Comparison of ENCODE assay signal across 25 mouse cellular contexts in the genomic region with DNA sequence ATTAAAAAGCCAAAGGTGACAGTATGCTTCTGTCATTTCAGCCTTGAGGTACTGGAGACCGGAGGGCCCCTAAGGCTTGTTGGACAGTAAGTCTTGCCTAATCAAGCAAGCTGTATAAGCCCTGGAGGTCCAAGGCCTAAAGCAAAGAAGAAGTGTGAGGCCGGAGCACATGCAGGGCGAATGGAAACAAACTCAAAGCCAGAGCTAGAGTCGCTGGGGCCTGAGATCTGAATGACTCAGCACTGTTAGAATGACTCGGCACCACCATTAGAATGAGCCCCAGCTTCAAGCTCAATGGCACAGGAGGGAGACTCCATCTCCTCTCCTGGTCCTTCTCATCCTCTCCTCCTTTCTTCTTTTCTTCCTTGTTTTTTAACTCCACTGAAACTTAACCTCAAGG. TPM values are rescaled to one million over a fixed set of nuclear protein-coding genes. Genes with fewer than 3 reads are reported as not detected.
DNase-seq lines count a peak whose midpoint lies in the region; ATAC-seq and TF ChIP-seq lines count a peak whose summit lies in the region.
"Had no signal": no experiment of that assay in that cellular context is flagged by ENCODE, and none has a peak within 500 bp of the region (broad histone marks: within the 10 kb centered on the region; RNA-seq: fewer than 3 reads in every experiment).

No protein-coding gene starts in this region.

- no peaks in the 10 kb centered on the region for H3K9me3 ChIP-seq in ES-E14 (ENCODE audit: control insufficient read depth, insufficient read depth, low read depth, low read length)
- H3K9me3 ChIP-seq in erythroblast, embryonic 14.5 days (ENCODE audit: control insufficient read depth, low read length): no peaks in the 10 kb centered on the region
- no peaks in the 10 kb centered on the region for H3K9me3 ChIP-seq in liver, embryonic 15.5 days (replicated peaks)
- H3K9me3 ChIP-seq in neural tube, embryonic 15.5 days (replicated peaks): no peaks in the 10 kb centered on the region
- H3K9me3 ChIP-seq: hindbrain, embryonic 10.5 days; limb, embryonic 15.5 days; megakaryocyte, embryonic 14.5 days had no signal

- H3K9ac ChIP-seq in ES-E14 (ENCODE audit: insufficient read depth, low read depth, low read length, poor library complexity, severe bottlenecking): no peak overlapping the region
- H3K9ac ChIP-seq in liver, embryonic 15.5 days: 0 out of 2 replicates have a peak overlapping the region, but pooled peaks have one; percentile 2
- H3K9ac ChIP-seq in neural tube, embryonic 15.5 days (replicated peaks): no peak overlapping the region
- H3K9ac ChIP-seq: limb, embryonic 15.5 days had no signal

- peak; percentile 82 for ATAC-seq in liver, embryonic 15.5 days (ENCODE audit: insufficient read depth)
- no peak for ATAC-seq in neural tube, embryonic 15.5 days (ENCODE audit: low FRiP score)
- ATAC-seq: midbrain, embryonic 16.5 days had no signal

- DNase-seq in A20 (ENCODE audit: low read depth, low spot score) (peak; percentile 31), ES-E14 (ENCODE audit: low read depth, low spot score) (no peak)
- no peak for DNase-seq in spleen, postnatal 36 days (ENCODE audit: low spot score in 2 of 2)
- no peak for DNase-seq in adrenal gland, postnatal 4 days (ENCODE audit: low spot score in 2 of 2)
- DNase-seq: adrenal gland, postnatal 36 days; cerebellum, postnatal 14 days; kidney, adult 18-20 months; kidney, postnatal 36 days; lung, postnatal 10 days; right cerebral cortex, adult 18-20 months; thymus, adult 18-20 months had no signal

- in situ Hi-C loops in ES-E14 (cut with MboI; ENCODE audit: low sequenced_read_pairs in 2 of 2, unreplicated experiment in 2 of 2): no loop called here

- no peak overlapping the region for H3K4me3 ChIP-seq in ES-E14 (ENCODE audit: insufficient read depth in 1 of 2, low read depth in 1 of 2, low read length in 2 of 2, poor library complexity in 1 of 2, severe bottlenecking in 1 of 2)
- H3K4me3 ChIP-seq in erythroblast, embryonic 14.5 days (replicated peaks): peak overlapping the region; percentile 13
- H3K4me3 ChIP-seq in liver, embryonic 15.5 days (replicated peaks): no peak overlapping the region
- H3K4me3 ChIP-seq in neural tube, embryonic 15.5 days (replicated peaks): no peak overlapping the region
- H3K4me3 ChIP-seq: hindbrain, embryonic 10.5 days; limb, embryonic 15.5 days had no signal

- H3K4me1 ChIP-seq in ES-E14 (ENCODE audit: control insufficient read depth in 2 of 2, insufficient read depth in 2 of 2, low read length in 2 of 2, poor library complexity in 1 of 2): peaks cover 4 to 17% of the 10 kb centered on the region in 2 experiments; a peak in 3 of 4 replicates
- H3K4me1 ChIP-seq in erythroblast, embryonic 14.5 days (ENCODE audit: control insufficient read depth): peaks cover 58% of the 10 kb centered on the region
- peaks cover 37% of the 10 kb centered on the region for H3K4me1 ChIP-seq in liver, embryonic 15.5 days (replicated peaks)
- H3K4me1 ChIP-seq in neural tube, embryonic 15.5 days: peaks cover 22% of the 10 kb centered on the region

- H3K27me3 ChIP-seq in erythroblast, embryonic 14.5 days (ENCODE audit: control insufficient read depth): peaks cover 64% of the 10 kb centered on the region
- peaks cover 71% of the 10 kb centered on the region for H3K27me3 ChIP-seq in liver, embryonic 15.5 days
- H3K27me3 ChIP-seq in neural tube, embryonic 15.5 days (replicated peaks): no peaks in the 10 kb centered on the region; the same call in 1 of the 2 replicates

- H3K36me3 ChIP-seq in ES-E14 (ENCODE audit: control insufficient read depth, insufficient read depth, low read length, poor library complexity, severe bottlenecking): no peaks in the 10 kb centered on the region
- H3K36me3 ChIP-seq in erythroblast, embryonic 14.5 days (ENCODE audit: control insufficient read depth): no peaks in the 10 kb centered on the region
- no peaks in the 10 kb centered on the region for H3K36me3 ChIP-seq in liver, embryonic 15.5 days (replicated peaks)
- no peaks in the 10 kb centered on the region for H3K36me3 ChIP-seq in neural tube, embryonic 15.5 days
- H3K36me3 ChIP-seq: hindbrain, embryonic 10.5 days; limb, embryonic 15.5 days had no signal

- H3K27ac ChIP-seq in ES-E14 (ENCODE audit: insufficient read depth, low read depth, low read length, poor library complexity, severe bottlenecking): no peak overlapping the region
- H3K27ac ChIP-seq in liver, embryonic 15.5 days (replicated peaks): peak overlapping the region; percentile 82
- H3K27ac ChIP-seq in neural tube, embryonic 15.5 days (replicated peaks): no peak overlapping the region
- H3K27ac ChIP-seq: hindbrain, embryonic 10.5 days; limb, embryonic 15.5 days had no signal

- H3K4me2 ChIP-seq in liver, embryonic 15.5 days: peak overlapping the region; percentile 50
- no peak overlapping the region for H3K4me2 ChIP-seq in neural tube, embryonic 15.5 days
- H3K4me2 ChIP-seq: limb, embryonic 15.5 days had no signal

- 47% methylated on average over 5 of the region's 5 CpGs for WGBS in liver, embryonic 15.5 days (ENCODE audit: insufficient replicate concordance)
- 86% methylated on average over 5 of the region's 5 CpGs for WGBS in neural tube, embryonic 15.5 days

TF ChIP-seq in ES-E14, 5 proteins besides CTCF, POLR2A, EP300 and RAD21:
- TF ChIP-seq HCFC1 (IDR thresholded peaks at IDR 0.05; ENCODE audit: borderline replicate concordance, insufficient read depth, low read length): no peak
- no peak for TF ChIP-seq ZNF384 (IDR thresholded peaks at IDR 0.05; ENCODE audit: low read depth, low read length)
- TF ChIP-seq ZC3H11A (IDR thresholded peaks at IDR 0.05; ENCODE audit: borderline replicate concordance, low read depth, low read length): no peak
- no peak for TF ChIP-seq CHD2 (IDR thresholded peaks at IDR 0.05; ENCODE audit: low read depth, low read length)
- peak; percentile 87 for TF ChIP-seq MAFK (IDR thresholded peaks at IDR 0.05; ENCODE audit: insufficient read depth, low read depth, low read length)
TF ChIP-seq in ES-E14: peak in this region for 1.

RNA-seq across cellular contexts. Expression of a gene that starts 1.5 kb away (rescaled TPM):
- 2.1 and 6.6 TPM in 2 replicates for total RNA-seq in ES-E14 (2012; rRNA removed)
- polyA plus RNA-seq in erythroblast, embryonic 14.5 days (2012): not detected in 2 replicates
- 0.24 TPM in 1 of 2 replicates, not detected in the other for polyA plus RNA-seq in liver, embryonic 15.5 days (2015; fragmentation: Nextera tagmentation; extraction: Ambion mirVana)
- polyA plus RNA-seq in neural tube, embryonic 15.5 days (2015; fragmentation: Nextera tagmentation; extraction: Ambion mirVana): 244 and 279 TPM in 2 replicates
- total RNA-seq in adrenal gland, postnatal 4 days (2021): 1 to 10 TPM; 6.5 to 6.9 TPM

RNA-seq across cellular contexts. Expression of a gene that starts 13.9 kb away (rescaled TPM):
- 1.6 and 6.4 TPM in 2 replicates for total RNA-seq in ES-E14 (2012; rRNA removed)
- polyA plus RNA-seq in erythroblast, embryonic 14.5 days (2012): not detected in 2 replicates
- 0.81 and 1.2 TPM in 2 replicates for polyA plus RNA-seq in liver, embryonic 15.5 days (2015; fragmentation: Nextera tagmentation; extraction: Ambion mirVana)
- not detected in 2 replicates for polyA plus RNA-seq in neural tube, embryonic 15.5 days (2015; fragmentation: Nextera tagmentation; extraction: Ambion mirVana)
- not detected for total RNA-seq in adrenal gland, postnatal 4 days (2021)
- total RNA-seq: adrenal gland, postnatal 36 days; gastrocnemius, adult 8-10 months; layer of hippocampus, postnatal 14 days; left cerebral cortex, postnatal 14 days had no signal
- polyA plus RNA-seq: embryonic facial prominence, embryonic 11.5 days; heart, embryonic 14.5 days; hindbrain, embryonic 10.5 days; midbrain, embryonic 16.5 days; small intestine, adult 2 months; urinary bladder, adult 2 months had no signal

RNA-seq across cellular contexts. Expression of a gene that starts 21.5 kb away (rescaled TPM):
- total RNA-seq in ES-E14 (2012; rRNA removed): 541 and 635 TPM in 2 replicates
- 787 and 864 TPM in 2 replicates for polyA plus RNA-seq in erythroblast, embryonic 14.5 days (2012)
- 1,256 and 1,483 TPM in 2 replicates for polyA plus RNA-seq in liver, embryonic 15.5 days (2015; fragmentation: Nextera tagmentation; extraction: Ambion mirVana)
- 32.8 and 40.2 TPM in 2 replicates for polyA plus RNA-seq in neural tube, embryonic 15.5 days (2015; fragmentation: Nextera tagmentation; extraction: Ambion mirVana)
- 100 to 1,000 TPM; 179 to 183 TPM for total RNA-seq in adrenal gland, postnatal 4 days (2021)

RNA-seq across cellular contexts. Expression of a gene that starts 28.0 kb away (rescaled TPM):
- total RNA-seq in ES-E14 (2012; rRNA removed): 306 and 332 TPM in 2 replicates
- 175 and 372 TPM in 2 replicates for polyA plus RNA-seq in erythroblast, embryonic 14.5 days (2012)
- polyA plus RNA-seq in liver, embryonic 15.5 days (2015; fragmentation: Nextera tagmentation; extraction: Ambion mirVana): 5,156 and 5,724 TPM in 2 replicates
- 119 and 160 TPM in 2 replicates for polyA plus RNA-seq in neural tube, embryonic 15.5 days (2015; fragmentation: Nextera tagmentation; extraction: Ambion mirVana)
- 100 to 1,000 TPM; 241 to 243 TPM for total RNA-seq in adrenal gland, postnatal 4 days (2021)

RNA-seq across cellular contexts. Expression of a gene that starts 52.2 kb away (rescaled TPM):
- total RNA-seq in ES-E14 (2012; rRNA removed): 25.6 and 26.0 TPM in 2 replicates
- polyA plus RNA-seq in erythroblast, embryonic 14.5 days (2012): 0.01 and 0.17 TPM in 2 replicates
- 2.6 and 3.4 TPM in 2 replicates for polyA plus RNA-seq in liver, embryonic 15.5 days (2015; fragmentation: Nextera tagmentation; extraction: Ambion mirVana)
- 19.6 and 19.9 TPM in 2 replicates for polyA plus RNA-seq in neural tube, embryonic 15.5 days (2015; fragmentation: Nextera tagmentation; extraction: Ambion mirVana)
- 10 to 100 TPM; 29.4 to 29.6 TPM for total RNA-seq in adrenal gland, postnatal 4 days (2021)

Comparison
In these comparisons a context has a peak if more than half of its experiments do, and no peak if none do; other contexts are left out.
1. RNA of a gene that starts 1.5 kb away (polyA plus RNA-seq): 244 to 279 TPM in neural tube, embryonic 15.5 days; 0.24 TPM in liver, embryonic 15.5 days and not detected in erythroblast, embryonic 14.5 days; every median in the first group is over 100 times any median in the second.
2. RNA of a gene that starts 21.5 kb away (polyA plus RNA-seq): 1,256 to 1,483 TPM in liver, embryonic 15.5 days and 787 to 864 TPM in erythroblast, embryonic 14.5 days; 32.8 to 40.2 TPM in neural tube, embryonic 15.5 days; every median in the first group is over 10 times any median in the second.